Mouse (Mus musculus): ENCODE data around the gene B3gnt9. TPM values are rescaled to one million over a fixed set of nuclear protein-coding genes. Genes with fewer than 3 reads are reported as not detected.
A peak's percentile ranks its signal among the peaks of the same experiment; 100 is the strongest.

Gene B3gnt9
- total and polyA plus RNA-seq, 2 experiments from 2014 or later = 6.8 to 11.4 TPM

GRCm38 (mm10) chr8:105283074-105283473, 28.1 kb upstream of the B3gnt9 start:
- H3K27me3 ChIP-seq (ENCODE audit: insufficient read depth, low read length) = peaks cover 4% of the 10 kb centered on the region; the same call in 1 of the 2 replicates
- H3K9ac ChIP-seq = no peak overlapping the region
- no peak for ATAC-seq
- H3K4me1 ChIP-seq (ENCODE audit: insufficient read depth) = peaks cover 17% of the 10 kb centered on the region; the same call in 1 of the 2 replicates
- no peak overlapping the region for H3K4me2 ChIP-seq (ENCODE audit: low read depth)
- H3K9me3 ChIP-seq (ENCODE audit: low read length) = no peaks in the 10 kb centered on the region
- WGBS = 26% methylated on average over 23 of the region's 23 CpGs
- H3K36me3 ChIP-seq (ENCODE audit: insufficient read depth) = peaks cover 42% of the 10 kb centered on the region
- no peak overlapping the region for H3K27ac ChIP-seq (ENCODE audit: low read depth, low read length)
- H3K4me3 ChIP-seq (ENCODE audit: low read depth, low read length) = no peak overlapping the region
- no peak for DNase-seq
- peak; percentile 73 for TF ChIP-seq CTCF (IDR thresholded peaks at IDR 0.05; ENCODE audit: low read depth)

GRCm38 (mm10) chr8:105282239-105282638, 27.3 kb upstream of the B3gnt9 start:
- WGBS = 85% methylated on average over 4 of the region's 4 CpGs
- Histone ChIP-seq H3K36me3 (ENCODE audit: insufficient read depth) (peaks cover 42% of the 10 kb centered on the region), H3K27ac (ENCODE audit: low read depth, low read length) (no peak overlapping the region), H3K9ac (no peak overlapping the region), H3K4me3 (ENCODE audit: low read depth, low read length) (no peak overlapping the region), H3K4me2 (ENCODE audit: low read depth) (no peak overlapping the region), H3K9me3 (ENCODE audit: low read length) (no peaks in the 10 kb centered on the region), H3K27me3 (ENCODE audit: insufficient read depth, low read length) (peaks cover 9% of the 10 kb centered on the region), H3K4me1 (ENCODE audit: insufficient read depth) (peaks cover 13% of the 10 kb centered on the region; the same call in 1 of the 2 replicates)
- ATAC-seq = no peak
- no peak for TF ChIP-seq CTCF (IDR thresholded peaks at IDR 0.05; ENCODE audit: low read depth)
- DNase-seq = no peak

GRCm38 (mm10) chr8:105281821-105282220, 26.9 kb upstream of the B3gnt9 start:
- no peak for TF ChIP-seq CTCF (IDR thresholded peaks at IDR 0.05; ENCODE audit: low read depth)
- DNase-seq = no peak
- Histone ChIP-seq H3K27ac (ENCODE audit: low read depth, low read length) (no peak overlapping the region), H3K4me1 (ENCODE audit: insufficient read depth) (peaks cover 9% of the 10 kb centered on the region; the same call in 1 of the 2 replicates), H3K9me3 (ENCODE audit: low read length) (no peaks in the 10 kb centered on the region), H3K4me2 (ENCODE audit: low read depth) (no peak overlapping the region), H3K4me3 (ENCODE audit: low read depth, low read length) (no peak overlapping the region), H3K27me3 (ENCODE audit: insufficient read depth, low read length) (peaks cover 13% of the 10 kb centered on the region), H3K36me3 (ENCODE audit: insufficient read depth) (peaks cover 42% of the 10 kb centered on the region), H3K9ac (no peak overlapping the region)
- ATAC-seq = no peak
- 92% methylated on average over 12 of the region's 12 CpGs for WGBS

- H3K4me3 ChIP-seq (ENCODE audit: low read depth, low read length) = no peak overlapping the region
- peaks cover 4% of the 10 kb centered on the region; the same call in 1 of the 2 replicates for H3K4me1 ChIP-seq (ENCODE audit: insufficient read depth)
- no peak overlapping the region for H3K9ac ChIP-seq
- TF ChIP-seq CTCF (IDR thresholded peaks at IDR 0.05; ENCODE audit: low read depth) = no peak
- no peaks in the 10 kb centered on the region for H3K9me3 ChIP-seq (ENCODE audit: low read length)
- H3K36me3 ChIP-seq (ENCODE audit: insufficient read depth) = peaks cover 42% of the 10 kb centered on the region
- DNase-seq (no peak), ATAC-seq (no peak)
- H3K27me3 ChIP-seq (ENCODE audit: insufficient read depth, low read length) = peaks cover 14% of the 10 kb centered on the region
- 71% methylated on average over 3 of the region's 3 CpGs for WGBS
- H3K4me2 ChIP-seq (ENCODE audit: low read depth) = no peak overlapping the region
- no peak overlapping the region for H3K27ac ChIP-seq (ENCODE audit: low read depth, low read length)
Measured at GRCm38 (mm10) chr8:105280567-105280966, 25.6 kb upstream of the B3gnt9 start.

GRCm38 (mm10) chr8:105278911-105279334, 24.0 kb upstream of the B3gnt9 start:
- Histone ChIP-seq H3K27ac (ENCODE audit: low read depth, low read length) (no peak overlapping the region), H3K4me1 (ENCODE audit: insufficient read depth) (0 out of 2 replicates have a peak, but pooled peaks cover 4% of the 10 kb centered on the region), H3K9me3 (ENCODE audit: low read length) (no peaks in the 10 kb centered on the region), H3K9ac (peak overlapping the region; percentile 31; the same call in 1 of the 2 replicates), H3K4me2 (ENCODE audit: low read depth) (peak overlapping the region; percentile 50), H3K27me3 (ENCODE audit: insufficient read depth, low read length) (peaks cover 29% of the 10 kb centered on the region), H3K4me3 (ENCODE audit: low read depth, low read length) (peak overlapping the region; percentile 19), H3K36me3 (ENCODE audit: insufficient read depth) (peaks cover 32% of the 10 kb centered on the region)
- peak; percentile 57 for TF ChIP-seq CTCF (IDR thresholded peaks at IDR 0.05; ENCODE audit: low read depth)
- WGBS = 3% methylated on average over 28 of the region's 28 CpGs
- DNase-seq (peak; percentile 75), ATAC-seq (peak; percentile 56)

- 4% methylated on average over 30 of the region's 30 CpGs for WGBS
- Histone ChIP-seq H3K27me3 (ENCODE audit: insufficient read depth, low read length) (peaks cover 42% of the 10 kb centered on the region), H3K27ac (ENCODE audit: low read depth, low read length) (no peak overlapping the region), H3K4me3 (ENCODE audit: low read depth, low read length) (peak overlapping the region; percentile 38), H3K4me1 (ENCODE audit: insufficient read depth) (0 out of 2 replicates have a peak, but pooled peaks cover 4% of the 10 kb centered on the region), H3K9me3 (ENCODE audit: low read length) (no peaks in the 10 kb centered on the region), H3K36me3 (ENCODE audit: insufficient read depth) (peaks cover 10% of the 10 kb centered on the region), H3K4me2 (ENCODE audit: low read depth) (peak overlapping the region; percentile 62), H3K9ac (peak overlapping the region; percentile 44)
- DNase-seq = peak; percentile 70
- ATAC-seq = peak; percentile 69
- 0 out of 2 replicates have a peak, but pooled peaks have one; percentile 4 for TF ChIP-seq CTCF (IDR thresholded peaks at IDR 0.05; ENCODE audit: low read depth)
Measured at GRCm38 (mm10) chr8:105276292-105277120, 21.6 kb upstream of the B3gnt9 start.

GRCm38 (mm10) chr8:105275840-105276239, 20.9 kb upstream of the B3gnt9 start, which contains the start of gene Nol3:
Gene Nol3 (plus strand): TSS chr8:105276140.
- H3K27me3 ChIP-seq (ENCODE audit: insufficient read depth, low read length) = peaks cover 49% of the 10 kb centered on the region
- H3K4me2 ChIP-seq (ENCODE audit: low read depth) = peak within 1 kb of the TSS; percentile 62
- H3K27ac ChIP-seq (ENCODE audit: low read depth, low read length) = no peak within 1 kb of the TSS
- H3K4me1 ChIP-seq (ENCODE audit: insufficient read depth) = 0 out of 2 replicates have a peak, but pooled peaks cover 4% of the 10 kb centered on the region
- H3K36me3 ChIP-seq (ENCODE audit: insufficient read depth) = peaks cover 7% of the 10 kb centered on the region; the same call in 1 of the 2 replicates
- 4% methylated on average over 10 of the region's 10 CpGs for WGBS
- H3K9ac ChIP-seq = peak within 1 kb of the TSS; percentile 44
- TF ChIP-seq CTCF (IDR thresholded peaks at IDR 0.05; ENCODE audit: low read depth) = no peak
- H3K4me3 ChIP-seq (ENCODE audit: low read depth, low read length) = peak within 1 kb of the TSS; percentile 38
- no peak for DNase-seq
- H3K9me3 ChIP-seq (ENCODE audit: low read length) = no peaks in the 10 kb centered on the region
- no peak for ATAC-seq

Data from forebrain, postnatal 0 days (tissue).